Mouse (Mus musculus) E14TG2a.4 (cell line): ENCODE results near the gene Gna11.

Source experiments
- H3K27me3 ChIP-seq: 2 replicates; pipeline ENCODE4 v1.6.1; 2014; ENCODE audit warnings: low read length, control low read depth; ENCODE audit not compliant: insufficient read depth
- H3K36me3 ChIP-seq: 2 replicates; pipeline ENCODE4 v1.6.1; 2014; ENCODE audit warnings: low read length, control low read depth; ENCODE audit not compliant: insufficient read depth
- H3K4me1 ChIP-seq: replicated peaks from 2 replicates; pipeline ENCODE4 v1.6.1; 2014; ENCODE audit warnings: low read depth, low read length, control low read depth
- H3K4me3 ChIP-seq: replicated peaks from 2 replicates; pipeline ENCODE4 v1.5.1; 2014; ENCODE audit warnings: mild to moderate bottlenecking, low read length
- H3K9me3 ChIP-seq: 2 replicates; pipeline ENCODE4 v1.6.1; 2014; ENCODE audit warnings: low read length, control low read depth
- CTCF ChIP-seq: conservative IDR thresholded peaks from 2 replicates; pipeline ENCODE4 v1.5.1; 2014; ENCODE audit warnings: low read length
- NANOG ChIP-seq: IDR thresholded peaks from 2 replicates; pipeline ENCODE4 v1.6.1; 2014; ENCODE audit warnings: borderline replicate concordance, low read length, mixed read lengths
- POU5F1 ChIP-seq: IDR thresholded peaks from 2 replicates; pipeline ENCODE4 v1.6.1; 2014; ENCODE audit warnings: low read length, borderline replicate concordance

The Gna11 gene

DNA sequence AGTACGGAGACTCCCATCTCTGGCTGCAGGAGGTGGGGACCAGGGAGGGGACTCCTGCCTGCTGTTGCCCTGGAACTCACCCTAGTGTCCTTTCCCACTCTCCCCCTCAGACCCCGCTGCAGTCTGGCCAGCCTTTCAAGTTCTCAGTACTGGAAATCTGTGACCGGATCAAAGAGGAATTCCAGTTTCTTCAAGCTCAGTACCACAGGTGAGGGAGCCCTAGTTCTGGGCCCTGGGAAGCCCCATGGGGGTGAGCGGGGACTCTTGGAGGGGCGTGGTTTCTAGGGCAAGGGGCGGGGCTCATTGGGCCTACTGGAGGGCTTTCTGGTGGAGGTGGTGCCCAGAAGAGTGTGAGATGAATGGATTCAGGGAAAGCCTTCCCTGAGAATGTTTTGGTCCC, 30.7 kb upstream of the Gna11 start:
- Histone ChIP-seq H3K4me1 (peaks cover 59% of the 10 kb centered on the region), H3K27me3 (peaks cover 89% of the 10 kb centered on the region), H3K4me3 (peak overlapping the region; percentile 75), H3K9me3 (0 out of 2 replicates have a peak, but pooled peaks cover 3% of the 10 kb centered on the region), H3K36me3 (no peaks in the 10 kb centered on the region)
- TF ChIP-seq POU5F1 = no peak
- no peak for TF ChIP-seq CTCF
- no peak for TF ChIP-seq NANOG

GRCm38 (mm10) chr10:81575208-81575631, 30.2 kb upstream of the Gna11 start:
- TF ChIP-seq NANOG (no peak), POU5F1 (no peak), CTCF (no peak)
- H3K27me3 ChIP-seq = peaks cover 85% of the 10 kb centered on the region
- no peaks in the 10 kb centered on the region for H3K36me3 ChIP-seq
- H3K4me3 ChIP-seq = peak overlapping the region; percentile 75
- 0 out of 2 replicates have a peak, but pooled peaks cover 3% of the 10 kb centered on the region for H3K9me3 ChIP-seq
- peaks cover 59% of the 10 kb centered on the region for H3K4me1 ChIP-seq

DNA sequence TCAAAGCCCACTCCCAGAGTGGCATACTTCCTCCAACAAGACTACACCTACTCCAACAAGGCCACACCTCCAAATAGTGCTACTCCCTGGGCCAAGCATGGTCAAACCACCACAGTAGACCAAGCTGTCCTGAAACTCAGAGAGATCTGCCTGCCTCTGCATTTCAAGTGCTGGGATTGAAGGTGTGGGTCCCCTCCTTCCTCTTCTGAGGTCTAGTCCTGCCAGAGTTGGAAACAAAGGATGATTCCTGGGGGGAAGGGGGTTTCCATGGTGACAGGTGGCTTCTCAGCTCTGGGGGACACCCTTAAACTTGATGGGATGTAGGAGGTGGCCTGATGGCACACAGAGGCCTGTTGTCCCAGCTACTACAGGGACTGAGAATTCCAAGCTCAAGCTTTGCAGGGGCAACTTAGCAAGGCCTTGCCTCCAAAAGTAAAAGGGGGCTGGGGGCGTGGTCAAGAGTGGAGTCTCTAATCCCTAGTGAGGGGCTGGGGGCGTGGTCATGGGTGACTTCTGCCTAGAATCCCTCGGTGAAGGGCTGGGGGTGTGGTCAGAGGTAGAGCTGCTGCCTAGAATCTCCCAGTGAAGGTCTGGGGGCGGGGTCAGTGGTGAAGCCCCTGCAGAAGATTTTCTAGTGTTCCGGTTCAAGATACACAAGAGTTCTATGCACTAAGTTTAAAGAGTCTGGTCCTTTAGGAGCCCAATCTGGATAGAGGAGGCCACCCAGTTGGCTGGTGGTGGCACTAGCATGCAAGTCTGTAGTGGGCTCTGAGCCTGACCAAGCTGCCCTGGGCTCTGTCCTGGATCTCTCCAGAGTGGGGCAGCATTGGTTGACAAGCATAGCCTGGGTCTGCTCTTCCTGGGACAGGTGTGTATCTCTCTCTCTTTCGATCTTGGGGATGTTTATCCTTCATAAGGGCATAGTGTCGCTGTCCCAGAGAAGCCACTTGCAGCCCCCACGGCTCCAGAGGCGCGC, 29.4 kb upstream of the Gna11 start, which contains the start of gene Tle2:
TSS of gene Tle2 (plus strand) at position 481 of the 976 bp plus-strand sequence.
- Histone ChIP-seq H3K27me3 (peaks cover 85% of the 10 kb centered on the region), H3K4me1 (peaks cover 63% of the 10 kb centered on the region), H3K4me3 (peak within 1 kb of the TSS; percentile 75), H3K9me3 (0 out of 2 replicates have a peak, but pooled peaks cover 3% of the 10 kb centered on the region), H3K36me3 (no peaks in the 10 kb centered on the region)
- TF ChIP-seq CTCF (no peak), POU5F1 (no peak), NANOG (no peak)

DNA sequence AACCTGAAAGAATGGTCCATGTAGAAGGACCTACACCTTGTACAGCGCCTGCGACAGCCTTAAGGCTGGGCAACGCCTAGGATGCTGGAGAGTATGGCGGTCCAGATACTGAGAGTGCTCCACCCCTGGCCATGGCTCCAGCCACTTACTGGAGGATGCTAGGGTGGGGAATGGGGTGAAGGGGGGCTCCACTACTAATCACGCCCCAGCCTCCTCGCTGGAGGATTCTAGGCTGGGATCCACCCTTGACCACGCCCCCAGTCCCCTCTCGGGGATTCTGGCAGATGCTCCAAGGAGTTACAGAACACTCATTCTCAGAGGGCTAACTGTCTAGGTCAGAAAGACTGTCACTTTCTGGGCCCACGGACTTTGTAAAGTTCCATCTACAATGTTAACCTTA, 28.0 kb upstream of the Gna11 start:
- TF ChIP-seq POU5F1 (no peak), NANOG (no peak), CTCF (no peak)
- Histone ChIP-seq H3K4me1 (peaks cover 76% of the 10 kb centered on the region), H3K4me3 (peak overlapping the region; percentile 81), H3K9me3 (0 out of 2 replicates have a peak, but pooled peaks cover 3% of the 10 kb centered on the region), H3K27me3 (peaks cover 83% of the 10 kb centered on the region), H3K36me3 (no peaks in the 10 kb centered on the region)

DNA sequence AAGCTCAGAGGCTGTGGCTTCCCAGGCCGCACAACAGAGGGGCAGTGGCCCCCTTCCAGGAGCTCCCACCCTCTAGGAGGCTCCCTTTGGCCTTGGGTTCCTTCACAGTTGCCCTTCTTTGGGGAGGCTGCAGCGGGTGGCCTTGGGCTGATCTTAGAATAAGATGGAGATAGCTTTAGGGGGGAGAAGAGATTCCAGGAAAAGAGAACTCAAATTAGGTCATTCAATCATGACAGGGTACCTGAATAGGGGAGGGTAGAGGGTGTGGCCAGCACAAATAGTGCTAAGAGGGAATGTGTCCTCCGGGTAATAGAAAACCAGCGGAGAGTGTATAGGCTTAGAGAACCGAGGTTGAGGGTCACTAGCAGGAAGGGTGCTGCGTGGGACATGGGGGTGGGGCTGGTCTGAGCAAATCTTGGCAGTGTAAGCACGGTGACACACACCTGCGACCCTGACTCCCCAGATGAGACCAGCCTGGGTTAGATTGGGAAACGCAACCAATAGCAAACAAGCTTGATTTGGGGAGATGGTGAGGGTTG, 27.2 kb upstream of the Gna11 start:
- H3K4me1 ChIP-seq = peaks cover 81% of the 10 kb centered on the region
- H3K4me3 ChIP-seq = peak overlapping the region; percentile 81
- H3K27me3 ChIP-seq = peaks cover 82% of the 10 kb centered on the region
- H3K36me3 ChIP-seq = peaks cover 6% of the 10 kb centered on the region; the same call in 1 of the 2 replicates
- TF ChIP-seq NANOG (no peak), CTCF (no peak), POU5F1 (no peak)
- 0 out of 2 replicates have a peak, but pooled peaks cover 3% of the 10 kb centered on the region for H3K9me3 ChIP-seq

DNA sequence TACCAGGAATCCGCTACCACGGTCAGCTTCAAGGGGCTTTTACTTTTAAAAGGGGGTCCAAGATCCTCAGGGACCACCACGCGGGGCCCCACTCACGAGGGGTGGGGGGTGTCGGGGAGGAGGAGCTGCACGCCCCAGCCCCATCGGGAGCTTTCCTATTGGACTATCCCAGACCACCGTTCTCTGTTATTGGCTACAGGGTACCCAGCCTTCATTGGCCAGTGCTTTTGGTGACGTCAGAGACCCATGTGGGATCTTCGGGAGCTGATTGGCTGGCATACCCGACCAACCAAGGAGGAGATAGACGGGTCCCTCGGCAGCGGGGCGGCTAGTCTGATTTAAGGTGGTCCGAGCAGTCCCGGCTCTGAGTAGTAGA, 26.5 kb upstream of the Gna11 start:
- Histone ChIP-seq H3K36me3 (peaks cover 13% of the 10 kb centered on the region), H3K4me1 (peaks cover 81% of the 10 kb centered on the region), H3K9me3 (0 out of 2 replicates have a peak, but pooled peaks cover 3% of the 10 kb centered on the region), H3K4me3 (peak overlapping the region; percentile 81), H3K27me3 (peaks cover 82% of the 10 kb centered on the region)
- TF ChIP-seq POU5F1 = no peak
- TF ChIP-seq NANOG = no peak
- TF ChIP-seq CTCF = no peak

GRCm38 (mm10) chr10:81570831-81571500, 26.0 kb upstream of the Gna11 start:
- Histone ChIP-seq H3K9me3 (0 out of 2 replicates have a peak, but pooled peaks cover 3% of the 10 kb centered on the region), H3K4me1 (peaks cover 80% of the 10 kb centered on the region), H3K36me3 (peaks cover 18% of the 10 kb centered on the region), H3K27me3 (peaks cover 76% of the 10 kb centered on the region), H3K4me3 (peak overlapping the region; percentile 81)
- no peak for TF ChIP-seq CTCF
- no peak for TF ChIP-seq NANOG
- TF ChIP-seq POU5F1 = no peak
